Mouse (Mus musculus) heart, adult 11 months (tissue): ENCODE data around the gene Ly6c2.
"Not testable (repeated sequence)": the region's sequence is repeated elsewhere in the genome, so short reads cannot be mapped to it uniquely, and the experiment has no call there.

ENCODE experiments used
- DNase-seq: peaks from one replicate; pipeline ENCODE4 v3.0.0; 2022

The Ly6c2 gene

GRCm38 (mm10) chr15:75111861-75112630 lies at the start of gene Ly6c2:
TSS of gene Ly6c2 (minus strand) at chr15:75111970.
- not testable (repeated sequence) for DNase-seq

GRCm38 (mm10) chr15:75157646-75158045 lies 45.9 kb upstream of the Ly6c2 start:
- DNase-seq: peak; percentile 61

- DNase-seq: no peak
Measured at GRCm38 (mm10) chr15:75154940-75155339, 43.2 kb upstream of the Ly6c2 start, which contains the start of gene Ly6g. TSS of gene Ly6g (plus strand) at chr15:75155240.

GRCm38 (mm10) chr15:75153087-75153486 lies 41.3 kb upstream of the Ly6c2 start:
- peak; percentile 66 for DNase-seq

- DNase-seq: peak; percentile 41
Measured at GRCm38 (mm10) chr15:75143735-75144134, 32.0 kb upstream of the Ly6c2 start.

- peak; percentile 29 for DNase-seq
Measured at GRCm38 (mm10) chr15:75141812-75142360, 30.1 kb upstream of the Ly6c2 start.

- DNase-seq: peak; percentile 48
Measured at GRCm38 (mm10) chr15:75137739-75138138, 26.0 kb upstream of the Ly6c2 start.

- not testable (repeated sequence) for DNase-seq
Measured at GRCm38 (mm10) chr15:75135090-75135783, 23.5 kb upstream of the Ly6c2 start.

GRCm38 (mm10) chr15:75132346-75132745 lies 20.6 kb upstream of the Ly6c2 start:
- peak; percentile 22 for DNase-seq

- peak; percentile 71 for DNase-seq
Measured at GRCm38 (mm10) chr15:75120066-75120465, 8.3 kb upstream of the Ly6c2 start.

GRCm38 (mm10) chr15:75118742-75119141 lies 7.0 kb upstream of the Ly6c2 start:
- DNase-seq: peak; percentile 85

GRCm38 (mm10) chr15:75117481-75117880 lies 5.7 kb upstream of the Ly6c2 start:
- DNase-seq: peak; percentile 13

GRCm38 (mm10) chr15:75116525-75116924 lies 4.8 kb upstream of the Ly6c2 start:
- DNase-seq: peak; percentile 82

GRCm38 (mm10) chr15:75110424-75110823 lies 1.3 kb downstream of the Ly6c2 start:
- DNase-seq: not testable (repeated sequence)

- DNase-seq: peak; percentile 55
Measured at GRCm38 (mm10) chr15:75099261-75099660, 12.5 kb downstream of the Ly6c2 start.

GRCm38 (mm10) chr15:75088041-75088440 lies 23.7 kb downstream of the Ly6c2 start:
- DNase-seq: peak; percentile 89

- no peak for DNase-seq
Measured at GRCm38 (mm10) chr15:75069965-75070364, 41.8 kb downstream of the Ly6c2 start.

- peak; percentile 93 for DNase-seq
Measured at GRCm38 (mm10) chr15:75062030-75062574, 49.7 kb downstream of the Ly6c2 start.

GRCm38 (mm10) chr15:75060505-75060904 lies 51.3 kb downstream of the Ly6c2 start:
- DNase-seq: peak; percentile 94
